8 mouse cellular contexts compared by ENCODE assay signal in the genomic region with DNA sequence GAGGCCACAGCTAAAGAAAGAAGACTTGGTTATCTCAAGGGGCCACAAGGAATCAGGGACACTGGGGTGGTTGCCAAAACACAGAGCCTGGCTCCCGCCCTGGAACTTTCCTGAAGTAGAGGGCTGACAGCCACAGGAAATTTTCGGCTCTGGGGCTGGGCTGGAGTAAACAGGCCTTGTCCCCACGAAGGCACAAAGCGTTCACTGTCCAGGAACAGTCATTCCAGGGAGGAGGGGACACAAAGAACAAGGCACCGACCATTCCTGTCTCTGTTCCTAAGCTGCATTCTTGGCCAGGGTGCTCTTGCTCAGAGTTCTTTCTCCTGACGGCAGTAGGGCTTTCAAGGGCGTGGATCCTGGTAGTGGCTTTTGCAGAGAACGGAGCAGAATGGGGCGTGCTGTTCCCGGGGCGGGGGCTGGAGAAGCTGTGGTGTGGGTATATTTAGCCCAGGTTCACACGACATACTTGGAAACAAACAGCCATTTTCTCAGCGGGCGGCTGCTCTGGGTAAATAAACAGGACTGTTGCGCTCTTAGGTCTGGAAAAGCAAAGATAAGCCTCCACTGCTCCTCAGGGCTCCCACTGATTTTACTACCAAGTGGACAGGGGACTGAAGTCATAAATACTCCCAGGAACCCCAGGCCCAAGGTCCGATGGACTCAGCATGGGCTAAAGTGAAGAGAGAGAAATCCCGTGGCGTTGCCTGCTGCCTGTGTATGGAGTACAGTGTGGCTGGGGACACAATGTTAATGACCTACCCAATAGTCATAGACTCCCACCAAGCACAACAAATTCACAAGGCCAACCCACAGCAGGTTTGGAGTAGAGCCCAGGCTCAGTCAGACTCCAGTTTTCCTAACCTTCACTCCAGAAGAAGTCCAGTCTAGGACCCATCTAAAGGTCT. TPM values are rescaled to one million over a fixed set of nuclear protein-coding genes. Genes with fewer than 3 reads are reported as not detected.
DNase-seq lines count a peak whose midpoint lies in the region; ATAC-seq and TF ChIP-seq lines count a peak whose summit lies in the region.

No protein-coding gene starts in this region.

- TF ChIP-seq CTCF in liver, postnatal 0 days (IDR thresholded peaks at IDR 0.05; ENCODE audit: low read depth): no peak

- H3K9me3 ChIP-seq in hindbrain, embryonic 10.5 days: no peaks in the 10 kb centered on the region
- H3K9me3 ChIP-seq in liver, postnatal 0 days (ENCODE audit: low read length): no peaks in the 10 kb centered on the region

- peak; percentile 5 for ATAC-seq in liver, postnatal 0 days

- peak overlapping the region; percentile 53 for H3K9ac ChIP-seq in liver, postnatal 0 days (replicated peaks)

- H3K36me3 ChIP-seq in hindbrain, embryonic 10.5 days: peaks cover 47% of the 10 kb centered on the region
- H3K36me3 ChIP-seq in liver, postnatal 0 days (replicated peaks; ENCODE audit: insufficient read depth, low read length): peaks cover 35% of the 10 kb centered on the region

- peak overlapping the region; percentile 37 for H3K4me2 ChIP-seq in liver, postnatal 0 days (ENCODE audit: low read depth, low read length)

- 68% methylated on average over 18 of the region's 18 CpGs for WGBS in hindbrain, embryonic 10.5 days
- WGBS in liver, postnatal 0 days (ENCODE audit: insufficient replicate concordance): 33% methylated on average over 18 of the region's 18 CpGs

- peak; percentile 58 for TF ChIP-seq EP300 in liver, postnatal 0 days (IDR thresholded peaks at IDR 0.05; ENCODE audit: low read depth)

- H3K4me1 ChIP-seq in hindbrain, embryonic 10.5 days (replicated peaks): peaks cover 48% of the 10 kb centered on the region
- H3K4me1 ChIP-seq in liver, postnatal 0 days (ENCODE audit: insufficient read depth): peaks cover 88% of the 10 kb centered on the region

- H3K27ac ChIP-seq in hindbrain, embryonic 10.5 days: peak overlapping the region; percentile 73
- peak overlapping the region; percentile 99 for H3K27ac ChIP-seq in liver, postnatal 0 days (ENCODE audit: low read depth)

- H3K4me3 ChIP-seq in hindbrain, embryonic 10.5 days: no peak overlapping the region
- H3K4me3 ChIP-seq in liver, postnatal 0 days (ENCODE audit: low read depth, low read length): no peak overlapping the region

- no peaks in the 10 kb centered on the region for H3K27me3 ChIP-seq in hindbrain, embryonic 10.5 days (ENCODE audit: insufficient read depth, poor library complexity, severe bottlenecking)
- H3K27me3 ChIP-seq in liver, postnatal 0 days (ENCODE audit: insufficient read depth, low read length): no peaks in the 10 kb centered on the region

- peak; percentile 71 for DNase-seq in ovary, postnatal 36 days (ENCODE audit: low spot score)
- no peak for DNase-seq in ovary, postnatal 10 days (ENCODE audit: low spot score)
- DNase-seq in frontal cortex, adult 2 months (ENCODE audit: extremely low spot score in 1 of 2, low spot score in 1 of 2): peak; percentile 78 to 82
- peak; percentile 20 for DNase-seq in hindbrain, embryonic 10.5 days (ENCODE audit: low spot score)
- peak; percentile 69 for DNase-seq in layer of hippocampus, adult 9-10 months (ENCODE audit: low spot score)
- DNase-seq in liver, postnatal 0 days: peak; percentile 58
- DNase-seq in right cerebral cortex, postnatal 10 days (ENCODE audit: low spot score in 2 of 2): peak; percentile 80 to 82
- DNase-seq in spleen, postnatal 4 days (ENCODE audit: low spot score in 2 of 2): no peak

RNA-seq across cellular contexts. Expression of a gene that starts 31.7 kb away (rescaled TPM):
- polyA plus RNA-seq in frontal cortex, adult 2 months (2012; rRNA removed): 6.9 and 7.6 TPM in 2 replicates
- polyA plus RNA-seq in hindbrain, embryonic 10.5 days (2016; fragmentation: Nextera tagmentation; extraction: Ambion mirVana): 5.0 and 5.1 TPM in 2 replicates
- polyA plus RNA-seq in liver, postnatal 0 days (2015; fragmentation: Nextera tagmentation; extraction: Ambion mirVana): 0.56 and 1.0 TPM in 2 replicates

RNA-seq across cellular contexts. Expression of a gene that starts 45.8 kb away (rescaled TPM):
- polyA plus RNA-seq in frontal cortex, adult 2 months (2012; rRNA removed): 91.7 and 91.8 TPM in 2 replicates
- polyA plus RNA-seq in hindbrain, embryonic 10.5 days (2016; fragmentation: Nextera tagmentation; extraction: Ambion mirVana): 110 and 128 TPM in 2 replicates
- 84.2 and 84.4 TPM in 2 replicates for polyA plus RNA-seq in liver, postnatal 0 days (2015; fragmentation: Nextera tagmentation; extraction: Ambion mirVana)

RNA-seq across cellular contexts. Expression of a gene that starts 49.6 kb away (rescaled TPM):
- 81.5 and 93.8 TPM in 2 replicates for polyA plus RNA-seq in frontal cortex, adult 2 months (2012; rRNA removed)
- polyA plus RNA-seq in hindbrain, embryonic 10.5 days (2016; fragmentation: Nextera tagmentation; extraction: Ambion mirVana): 168 and 176 TPM in 2 replicates
- polyA plus RNA-seq in liver, postnatal 0 days (2015; fragmentation: Nextera tagmentation; extraction: Ambion mirVana): 39.7 and 40.4 TPM in 2 replicates

Comparison
In these comparisons a context has a peak if more than half of its experiments do, and no peak if none do; other contexts are left out.
1. DNase-seq: peak in ovary, postnatal 36 days (single experiment), frontal cortex, adult 2 months (2 of 2), hindbrain, embryonic 10.5 days (single experiment), layer of hippocampus, adult 9-10 months (single experiment), liver, postnatal 0 days (single experiment) and right cerebral cortex, postnatal 10 days (2 of 2); none in ovary, postnatal 10 days (single experiment) and spleen, postnatal 4 days (0 of 2).